Mouse (Mus musculus) embryo, embryonic 10 days (tissue): ENCODE measurements around the gene Elavl3.
A peak's percentile ranks its signal among the peaks of the same experiment; 100 is the strongest.

ENCODE experiments used
- DNase-seq: peaks from one replicate; pipeline ENCODE4 v3.0.0-alpha.2; 2015; ENCODE audit warnings: low spot score

Gene Elavl3

DNA sequence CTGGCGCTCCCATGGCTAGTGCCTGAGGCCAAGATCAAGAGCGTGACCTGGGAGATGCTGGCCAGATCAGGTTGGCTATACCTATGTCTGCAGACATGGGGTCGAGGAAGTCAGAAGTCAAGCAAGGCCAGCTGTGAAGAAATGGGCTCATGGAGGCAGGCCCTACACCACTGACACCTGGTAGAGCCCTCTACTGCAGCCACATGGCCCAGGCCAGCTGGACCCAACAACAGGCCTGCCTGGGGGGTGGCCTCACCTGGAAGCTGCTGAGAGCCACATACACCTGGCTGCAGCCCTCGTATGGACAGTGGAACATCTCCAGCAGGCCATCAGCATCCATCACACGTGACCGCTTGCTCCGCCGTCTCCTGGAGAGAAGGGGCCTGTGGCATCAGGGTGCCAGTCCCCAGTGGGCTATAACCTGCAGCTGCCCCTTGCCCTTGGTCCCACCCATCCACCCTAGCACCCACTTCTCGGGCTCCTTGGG is 5.3 kb upstream of the Elavl3 start:
- no peak for DNase-seq

DNA sequence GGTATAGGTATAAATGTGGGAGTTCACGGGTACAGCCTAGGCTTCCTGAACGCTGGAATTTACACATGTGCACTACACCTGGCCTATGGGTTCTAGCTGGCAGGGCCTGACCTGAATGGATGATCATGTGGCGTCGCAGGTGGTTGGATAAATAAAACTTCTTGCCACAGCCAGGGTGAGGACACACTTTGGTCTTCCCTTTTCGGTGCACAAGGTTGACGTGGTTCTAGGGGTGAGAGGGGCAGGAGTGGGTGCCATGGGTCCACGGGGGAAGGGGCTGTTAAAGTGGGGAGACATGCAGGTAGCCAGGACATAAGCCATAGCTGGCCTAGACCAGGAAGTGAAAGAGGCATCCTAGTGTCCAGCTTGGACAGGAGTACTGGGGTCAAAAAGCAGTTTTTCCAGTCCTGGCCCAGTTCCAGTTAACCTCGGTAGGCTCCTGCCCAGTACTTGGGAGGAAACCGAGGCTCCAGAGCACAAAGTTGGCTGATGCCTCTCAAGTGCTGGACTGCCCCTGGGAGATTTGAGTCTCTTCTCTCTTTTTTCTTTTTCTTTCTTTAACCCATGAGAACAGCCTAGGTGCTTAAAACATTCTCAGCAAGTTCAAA is 4.6 kb upstream of the Elavl3 start:
- no peak for DNase-seq

DNA sequence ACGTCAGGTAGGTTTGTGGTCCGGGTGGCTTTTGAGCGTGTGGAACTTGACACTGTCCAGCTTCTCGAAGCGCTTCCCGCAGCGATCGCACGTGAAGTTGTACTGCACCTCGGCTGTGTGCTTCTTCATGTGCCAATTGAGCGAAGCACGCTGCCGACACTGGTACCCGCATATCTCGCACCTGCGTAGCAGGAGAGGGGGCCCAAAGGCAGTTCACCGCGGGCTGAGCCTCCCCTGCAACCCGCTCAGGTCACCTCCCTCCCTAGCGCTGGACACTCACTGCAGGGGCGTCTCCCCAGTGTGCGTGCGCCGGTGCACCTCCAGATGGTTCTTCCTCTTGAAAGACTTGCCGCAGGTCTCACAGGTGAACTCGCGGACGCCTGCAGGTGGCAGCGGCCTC is 3.9 kb upstream of the Elavl3 start:
- DNase-seq: no peak

DNA sequence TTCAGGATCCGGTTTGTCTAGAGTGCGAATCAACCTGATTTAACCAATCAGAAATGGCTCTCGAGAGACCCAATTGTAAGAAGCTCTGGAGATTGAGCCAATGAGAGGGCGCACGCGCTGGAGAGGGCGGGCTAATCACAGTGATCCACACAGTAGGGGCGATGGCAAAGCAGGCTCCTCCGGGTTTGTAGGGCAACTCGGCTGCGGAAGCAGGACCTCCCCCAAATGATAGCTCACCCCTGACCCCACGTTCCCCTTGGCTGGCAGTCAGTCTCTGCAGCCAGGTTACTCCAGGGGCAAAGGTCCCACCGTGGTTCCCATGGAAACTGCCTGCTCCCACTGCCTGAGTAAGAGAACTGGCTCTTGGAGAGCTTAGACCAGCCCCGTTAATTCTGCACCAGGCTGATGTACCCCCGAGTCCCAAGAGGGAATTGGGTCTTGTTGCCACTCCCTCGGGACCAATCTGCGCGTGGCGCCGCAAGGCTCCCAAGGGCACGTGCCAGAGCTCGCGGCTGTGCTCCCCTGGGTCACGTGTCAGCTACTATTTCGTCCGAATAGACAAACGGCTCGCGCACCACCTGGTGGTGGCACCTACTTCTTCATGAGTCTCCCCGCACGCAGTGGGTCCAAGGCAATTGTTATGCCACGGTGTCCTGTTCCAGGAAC is 2.7 kb upstream of the Elavl3 start:
- peak; percentile 93 for DNase-seq

DNA sequence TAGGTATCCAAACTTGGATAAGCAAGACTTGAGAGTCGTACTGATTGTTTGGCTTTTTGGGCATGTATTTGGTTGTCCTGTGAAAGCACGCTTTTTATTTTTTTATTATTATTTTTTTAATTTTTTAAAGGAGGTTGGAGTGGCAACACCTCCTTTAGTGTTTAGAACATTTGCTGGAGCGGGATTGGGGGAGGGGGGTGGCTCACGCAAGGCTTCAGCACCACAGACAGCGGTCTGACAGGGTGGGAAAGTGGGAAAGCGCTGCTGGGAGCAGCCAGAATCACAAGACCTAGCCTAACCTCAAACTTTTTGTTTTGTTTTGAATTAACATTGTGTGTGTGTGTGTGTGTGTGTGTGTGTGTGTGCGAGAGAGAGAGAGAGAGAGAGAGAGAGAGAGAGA is 1.8 kb upstream of the Elavl3 start:
- peak; percentile 55 for DNase-seq

DNA sequence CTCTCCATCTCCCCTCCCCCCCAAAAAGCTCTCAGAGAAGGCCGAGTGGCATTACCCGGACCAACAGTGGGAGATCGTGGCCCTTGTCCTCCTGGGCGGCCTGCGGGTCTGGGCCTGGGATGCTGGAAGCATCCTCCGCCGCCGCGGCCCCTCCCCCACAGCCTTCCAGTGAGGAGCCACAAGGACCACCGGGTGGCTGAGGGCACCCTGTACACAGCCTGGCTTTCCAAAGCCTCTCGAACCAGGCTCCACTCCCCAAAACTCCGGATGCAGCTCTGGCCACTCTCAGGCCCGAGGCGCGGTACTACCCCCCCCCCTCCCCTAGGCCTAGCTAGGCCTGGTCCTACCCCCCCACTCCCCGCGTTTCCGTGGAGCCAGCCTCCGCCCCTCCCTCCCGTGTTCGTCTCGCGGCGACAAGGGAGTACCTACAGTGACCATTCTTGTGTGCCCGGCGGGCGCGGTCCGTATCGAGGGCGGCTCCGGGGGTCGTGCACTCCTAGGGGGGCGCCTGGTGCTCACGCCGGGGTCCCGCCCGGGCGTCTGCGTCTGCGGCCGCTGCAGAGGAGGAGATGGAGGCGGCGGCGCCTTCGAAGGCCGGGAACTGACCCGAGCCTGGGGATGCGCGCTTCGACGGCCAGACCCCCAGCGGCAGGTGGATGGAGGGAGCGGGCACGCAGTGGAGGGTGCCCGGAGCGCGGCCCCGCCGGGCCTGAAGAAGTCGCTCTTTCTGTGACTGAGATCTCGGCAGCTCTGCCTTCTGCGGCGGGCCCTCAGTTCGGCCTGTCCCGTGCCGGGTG is 464 bp downstream of the Elavl3 start:
- no peak for DNase-seq

DNA sequence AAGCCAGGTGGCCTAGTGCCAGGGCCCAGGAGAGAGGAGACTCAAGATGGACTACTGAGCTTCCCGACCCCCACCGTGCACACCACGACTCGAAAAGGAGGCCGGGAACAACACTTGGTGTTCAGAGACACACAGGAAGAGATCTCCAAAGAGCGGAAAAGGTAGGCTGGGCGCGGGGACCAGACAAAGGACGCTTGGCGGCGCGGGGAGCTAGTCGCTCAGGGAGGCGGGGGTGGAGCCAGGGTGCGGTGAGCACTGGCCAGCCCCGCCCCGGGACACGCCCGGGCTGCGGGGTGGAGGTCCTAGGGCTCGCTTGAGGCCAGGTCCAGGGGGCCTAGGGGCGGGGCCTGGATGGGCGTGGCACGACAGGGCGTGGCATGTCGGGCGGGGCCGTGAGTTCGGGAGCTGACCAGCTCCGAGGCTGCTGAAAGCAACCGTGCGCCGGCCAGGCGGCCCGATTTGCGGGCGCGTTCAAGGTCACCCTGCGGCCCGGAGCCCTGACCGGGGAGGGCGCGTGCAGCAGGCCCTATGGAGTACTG is 1.4 kb downstream of the Elavl3 start:
- DNase-seq: peak; percentile 84

DNA sequence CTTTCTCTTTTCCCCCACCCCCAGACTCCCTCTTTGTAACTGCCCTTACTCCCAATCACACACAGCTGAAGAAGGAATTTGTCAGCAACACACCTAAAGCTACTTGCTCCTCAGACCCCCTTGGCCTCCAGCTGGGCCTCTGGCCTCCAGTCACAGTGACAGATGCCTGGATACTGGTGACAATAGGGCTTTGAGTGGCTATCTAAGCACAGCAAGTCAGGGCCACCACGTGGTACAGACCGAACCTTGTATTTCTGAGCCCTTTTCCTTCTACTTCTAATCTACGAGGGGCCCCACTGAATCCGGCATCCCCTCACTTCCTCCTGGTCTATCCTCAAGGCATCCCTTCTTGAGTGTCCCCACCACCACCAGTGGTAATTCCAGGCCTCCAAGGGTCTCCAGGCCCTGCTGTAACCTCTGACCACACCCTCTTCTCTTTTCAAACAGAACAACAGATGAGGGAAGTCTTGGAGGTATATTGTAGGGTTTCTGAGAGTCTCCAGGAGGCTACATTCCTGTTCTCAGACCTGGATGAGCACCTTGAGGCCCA is 2.0 kb downstream of the Elavl3 start:
- DNase-seq: peak; percentile 54

DNA sequence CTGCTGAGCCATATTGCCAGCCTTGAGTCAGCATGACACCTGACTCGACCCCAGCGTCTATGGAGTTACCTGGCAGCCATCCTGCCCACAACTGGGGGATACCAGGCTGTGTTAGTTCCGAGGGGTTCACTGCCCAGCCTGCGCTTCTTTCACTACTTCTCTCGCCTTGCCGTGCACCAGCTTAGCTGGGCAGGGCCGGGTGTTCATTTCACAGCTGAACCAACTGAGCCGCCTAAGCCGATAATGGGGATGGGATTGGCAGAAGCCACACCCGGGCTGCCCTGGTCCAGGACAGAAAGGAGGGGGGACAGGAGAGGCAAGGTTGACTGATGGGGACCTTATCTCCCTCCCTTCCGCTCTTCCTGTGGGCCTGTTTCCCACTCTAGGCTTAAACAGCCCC is 2.5 kb downstream of the Elavl3 start:
- no peak for DNase-seq

DNA sequence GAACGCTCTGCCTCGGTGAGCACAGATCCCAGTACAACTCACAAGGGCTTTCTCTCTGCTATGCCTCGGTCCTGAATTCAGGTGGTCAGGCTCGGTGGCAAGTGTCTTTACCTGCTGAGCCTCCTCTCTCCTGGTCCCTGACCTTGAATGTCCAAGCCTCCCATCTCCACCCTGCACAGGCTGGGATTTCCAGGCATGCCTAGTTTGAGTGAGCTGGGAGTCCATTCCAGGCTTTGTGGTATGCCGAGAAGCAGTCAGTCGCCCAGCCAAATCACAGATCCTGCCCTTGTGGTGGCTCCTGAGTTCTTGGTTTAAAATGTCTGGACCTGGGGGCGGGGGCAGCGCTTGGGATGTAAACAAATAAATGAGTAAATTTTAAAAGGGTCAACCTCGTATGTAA is 4.5 kb downstream of the Elavl3 start:
- no peak for DNase-seq

DNA sequence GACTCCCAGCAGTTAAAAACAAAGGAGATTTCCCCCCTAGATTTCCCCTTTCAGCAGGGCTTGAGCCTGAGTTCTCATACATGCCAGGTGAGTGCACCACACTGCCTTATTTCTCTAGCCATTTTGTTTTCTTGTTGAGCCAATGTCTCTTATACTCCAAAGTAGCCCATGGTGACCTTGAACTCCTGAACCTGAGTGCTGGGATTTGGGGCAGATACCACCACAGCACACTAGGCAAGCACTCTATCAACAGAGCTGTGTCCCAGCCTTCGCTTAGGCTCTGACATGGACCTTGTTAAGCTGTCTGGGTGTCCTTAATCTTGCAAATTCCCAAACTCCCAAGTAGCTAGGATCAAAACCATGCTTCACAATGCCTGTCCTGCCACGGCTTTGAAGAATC is 10.0 kb downstream of the Elavl3 start:
- no peak for DNase-seq

DNA sequence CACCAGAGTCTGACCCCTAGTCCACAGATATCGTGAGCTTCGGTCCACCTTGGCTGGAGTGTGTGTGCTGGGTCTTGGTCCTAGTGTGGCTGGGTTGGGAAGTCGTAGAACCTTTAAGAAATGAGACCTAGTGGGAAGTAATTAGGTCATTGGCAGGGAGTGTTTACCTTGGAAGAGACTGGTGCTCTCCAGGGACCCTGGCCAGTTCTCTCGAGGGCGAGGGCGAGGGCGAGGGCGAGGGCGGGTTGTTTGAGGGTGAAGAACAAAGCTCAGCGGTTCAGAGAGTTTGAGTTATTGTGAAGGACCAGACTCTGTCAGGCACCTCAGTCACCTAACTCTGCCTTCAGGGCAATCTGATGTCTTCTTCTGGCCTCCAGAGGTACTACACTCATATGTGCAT is 14.0 kb downstream of the Elavl3 start:
- DNase-seq: no peak

DNA sequence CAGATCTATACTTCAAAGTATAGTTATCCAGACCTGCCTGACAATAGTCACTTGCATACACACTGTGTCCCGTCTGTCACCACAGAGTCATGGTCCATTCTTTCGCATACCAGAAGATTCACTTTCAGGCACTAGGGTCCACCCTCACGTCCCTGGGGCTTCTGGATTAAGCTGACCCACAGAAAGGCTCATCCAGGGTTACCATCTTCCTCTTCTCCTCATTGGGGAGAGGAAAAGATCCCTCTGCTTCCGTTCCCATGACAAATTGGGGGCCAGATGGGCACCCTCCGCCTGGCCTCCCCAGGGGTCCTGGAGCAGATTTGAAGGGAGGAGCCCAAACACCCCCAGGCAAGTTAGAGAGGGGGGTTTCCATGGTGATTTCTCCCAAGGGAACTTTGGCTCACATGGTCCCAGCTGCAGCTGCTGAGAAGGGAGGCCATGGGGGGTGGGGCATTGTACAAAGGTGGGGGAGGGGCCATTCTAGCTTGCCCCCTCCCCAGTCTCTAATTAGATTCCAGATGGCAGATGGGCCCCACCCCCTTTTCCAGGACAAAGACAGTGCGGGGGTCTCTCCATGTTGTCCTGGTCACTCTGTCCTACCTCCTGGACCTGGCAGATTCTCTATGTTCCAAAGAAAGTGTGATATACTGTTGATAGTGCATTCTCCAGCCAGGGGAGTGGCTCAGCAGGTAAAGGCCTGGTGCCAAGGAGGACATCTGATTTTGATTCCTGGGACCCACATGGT is 16.4 kb downstream of the Elavl3 start:
- DNase-seq: no peak

DNA sequence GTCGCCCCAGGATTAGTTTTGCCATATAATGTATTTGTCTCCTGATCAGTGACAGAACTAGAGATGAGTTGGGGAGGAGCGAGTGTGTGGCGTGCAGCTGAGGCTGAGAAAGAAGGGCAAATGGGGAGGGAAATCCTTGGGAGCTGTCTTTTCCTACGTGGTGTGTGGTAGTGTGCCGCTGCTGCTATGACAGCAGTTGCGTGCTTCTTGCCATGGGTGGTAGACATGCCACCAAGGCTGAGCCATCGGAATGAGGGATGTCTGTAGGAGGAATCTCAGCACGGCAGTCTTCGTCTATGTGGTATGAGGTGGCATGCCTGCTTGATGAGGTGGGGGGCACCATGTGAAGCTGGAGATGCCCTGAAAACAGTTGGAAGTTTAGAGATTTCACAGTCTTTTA is 21.4 kb downstream of the Elavl3 start:
- DNase-seq: no peak

DNA sequence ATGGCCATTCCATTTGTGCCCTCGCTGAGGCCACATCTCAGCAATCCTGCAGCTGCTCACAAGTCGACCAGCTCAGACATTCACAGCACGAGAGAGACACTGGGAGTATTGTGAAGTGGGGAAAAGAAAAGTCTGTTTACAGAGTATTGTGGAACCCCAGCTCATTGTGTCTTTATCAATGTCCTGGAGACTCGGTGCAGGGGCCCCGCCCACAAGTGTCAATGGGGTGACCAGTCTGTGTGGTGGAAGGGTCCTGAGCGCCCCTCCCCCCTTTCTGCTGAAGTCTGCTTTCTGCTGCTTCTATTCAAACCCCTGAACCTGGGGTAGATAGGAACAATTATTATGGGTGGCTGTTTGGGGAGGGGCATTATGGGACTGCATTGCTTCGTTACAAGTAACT is 23.4 kb downstream of the Elavl3 start:
- DNase-seq: peak; percentile 64

DNA sequence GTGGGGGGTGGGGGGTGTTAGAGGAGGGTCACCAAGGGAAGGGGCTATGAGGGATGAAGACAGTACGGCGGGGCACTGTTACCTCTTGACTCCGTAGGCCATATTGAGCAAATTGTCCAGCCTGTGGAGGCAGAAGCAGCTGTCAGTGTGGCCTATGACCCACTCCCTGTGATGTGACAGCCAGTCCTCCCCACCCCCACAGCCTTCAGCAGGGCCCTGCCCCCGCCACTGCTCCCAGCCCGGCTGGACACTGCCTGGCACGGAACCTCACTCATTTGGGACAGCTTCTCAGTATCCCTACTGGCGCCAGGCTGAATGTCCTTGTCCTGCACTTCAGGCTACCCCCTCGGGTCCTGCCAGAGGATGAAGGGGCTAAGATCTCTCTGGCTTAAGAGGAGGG is 27.2 kb downstream of the Elavl3 start:
- peak; percentile 57 for DNase-seq

DNA sequence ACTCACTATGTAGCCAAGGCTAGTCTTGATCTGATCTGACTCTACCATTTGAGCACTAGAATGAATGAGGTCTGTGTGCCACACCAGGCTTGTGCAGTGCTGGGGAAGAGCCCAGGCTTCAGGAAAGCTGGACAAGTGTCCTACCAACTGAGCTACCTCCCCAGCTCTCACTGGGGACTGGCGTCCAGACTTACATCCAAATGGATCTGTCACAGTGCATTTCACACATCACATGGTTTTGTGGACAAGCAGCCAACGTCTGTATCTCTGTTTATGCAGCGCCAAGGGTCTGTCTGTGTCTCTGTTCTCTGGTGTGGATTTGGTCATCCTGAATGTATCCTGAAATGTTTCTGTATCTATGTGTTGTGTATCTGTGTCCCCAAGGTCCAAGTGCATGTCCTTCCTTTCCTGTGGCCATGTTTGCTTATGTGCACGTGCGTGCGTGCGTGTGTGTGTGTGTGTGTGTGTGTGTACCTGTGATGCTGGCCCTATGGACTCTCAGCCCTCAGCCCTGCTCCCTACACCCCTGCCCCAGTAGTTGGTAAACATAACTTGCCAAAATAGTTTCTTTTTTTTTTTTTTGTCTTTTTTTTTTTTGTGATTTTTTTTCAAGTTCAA is 34.5 kb downstream of the Elavl3 start:
- DNase-seq: no peak

DNA sequence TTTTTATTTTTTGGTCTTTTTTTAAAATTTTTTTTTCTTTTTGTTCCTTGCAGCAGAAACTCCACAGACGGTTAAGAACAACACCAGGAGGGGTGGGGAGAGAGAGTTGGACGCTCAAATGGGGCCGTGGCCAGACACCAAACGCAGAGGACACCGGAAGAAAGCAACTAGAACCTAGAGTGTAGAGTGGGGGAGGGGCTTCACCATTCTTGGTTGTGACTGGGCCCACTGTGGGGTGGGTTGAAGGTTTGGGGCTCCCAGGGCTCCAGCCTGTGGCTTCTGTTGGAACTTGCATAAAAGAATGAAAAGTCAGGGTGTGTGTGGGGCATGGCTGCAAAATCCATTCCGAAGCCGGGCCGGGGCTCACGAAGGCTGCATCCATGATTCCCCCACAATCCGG is 35.6 kb downstream of the Elavl3 start:
- DNase-seq: no peak

DNA sequence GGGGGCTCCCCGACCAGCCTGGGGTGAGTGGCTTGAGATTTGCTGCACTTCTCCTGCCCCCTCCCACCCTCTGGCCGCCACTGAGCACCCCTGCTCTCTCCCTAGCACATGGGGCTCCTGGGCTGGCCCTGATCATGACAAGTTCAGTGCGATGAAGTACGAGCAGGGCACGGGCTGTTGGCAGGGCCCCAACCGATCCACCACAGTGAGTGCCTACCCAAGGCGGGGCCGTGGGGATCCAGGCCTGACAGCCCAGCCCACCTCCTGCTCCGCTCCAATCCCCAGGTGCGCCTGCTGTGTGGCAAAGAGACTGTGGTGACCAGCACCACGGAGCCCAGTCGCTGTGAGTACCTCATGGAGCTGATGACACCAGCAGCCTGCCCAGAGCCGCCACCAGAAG is 39.1 kb downstream of the Elavl3 start:
- DNase-seq: no peak

DNA sequence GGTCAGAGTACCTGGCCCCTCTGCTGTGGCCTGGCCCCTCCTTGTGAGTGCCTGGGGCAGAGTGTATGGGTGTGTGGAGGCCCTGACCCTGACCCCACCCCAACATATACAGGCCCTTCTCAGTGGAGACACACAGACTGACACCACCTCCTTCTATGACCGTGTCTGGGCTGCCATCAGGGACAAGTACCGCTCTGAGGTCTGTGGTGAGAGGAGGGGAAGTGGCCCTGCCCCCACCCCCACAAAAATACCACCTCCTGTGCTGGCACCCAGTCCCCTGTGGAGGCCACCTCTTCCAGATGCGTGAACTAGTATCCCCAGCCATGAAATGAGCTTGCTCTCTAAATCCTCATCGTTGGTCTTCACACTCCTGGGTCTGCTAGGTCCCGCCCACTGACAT is 40.8 kb downstream of the Elavl3 start:
- no peak for DNase-seq

DNA sequence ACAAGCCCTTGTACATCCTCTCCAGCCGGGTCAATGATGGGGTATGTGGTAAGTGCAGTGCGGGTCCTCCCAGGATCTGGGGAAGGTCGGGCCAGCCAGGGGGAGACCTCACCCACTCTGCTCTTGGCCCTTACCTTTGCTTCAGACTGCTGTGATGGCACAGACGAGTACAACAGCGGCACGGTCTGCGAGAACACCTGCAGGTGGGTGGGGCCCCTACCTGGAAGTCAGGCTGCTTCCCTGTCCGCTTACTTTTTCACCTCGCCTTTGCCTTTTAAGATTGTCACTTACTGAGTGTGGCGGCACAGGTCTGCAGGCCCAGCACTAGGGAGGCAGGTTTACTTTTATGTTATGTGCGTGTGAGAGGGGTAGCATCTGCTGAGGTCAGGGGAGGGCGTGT is 47.3 kb downstream of the Elavl3 start:
- DNase-seq: no peak

DNA sequence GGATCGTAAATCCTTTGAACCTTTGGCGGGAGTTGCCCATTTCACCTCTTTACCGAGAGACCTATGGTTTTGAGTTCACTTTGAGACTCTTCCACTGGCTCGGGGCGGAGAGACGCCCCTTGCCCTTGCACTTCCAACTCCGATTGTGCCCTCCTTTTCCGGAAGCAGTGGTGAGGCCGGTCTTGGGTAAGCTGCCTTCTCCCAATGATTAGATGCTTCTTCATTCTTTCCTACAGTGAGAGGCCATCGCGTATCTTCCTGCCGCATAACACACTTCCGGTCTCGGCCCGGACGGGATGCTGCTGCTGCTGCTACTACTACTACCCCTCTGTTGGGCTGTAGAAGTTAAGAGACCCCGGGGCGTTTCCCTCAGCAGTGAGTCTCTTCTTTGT is 48.7 kb downstream of the Elavl3 start:
- DNase-seq: peak; percentile 64
